Mouse (Mus musculus): Measurements from ENCODE around the gene Galntl6.

Galntl6 gene

GRCm38 (mm10) chr8:57958121-57958901 is 954.1 kb downstream of the Galntl6 start:
- peak; percentile 21 for DNase-seq

- DNase-seq = no peak
These were observed 956.9 kb downstream of the Galntl6 start for GRCm38 (mm10) chr8:57955501-57955900.

GRCm38 (mm10) chr8:57941113-57941512 is 971.3 kb downstream of the Galntl6 start:
- DNase-seq = no peak

DNA sequence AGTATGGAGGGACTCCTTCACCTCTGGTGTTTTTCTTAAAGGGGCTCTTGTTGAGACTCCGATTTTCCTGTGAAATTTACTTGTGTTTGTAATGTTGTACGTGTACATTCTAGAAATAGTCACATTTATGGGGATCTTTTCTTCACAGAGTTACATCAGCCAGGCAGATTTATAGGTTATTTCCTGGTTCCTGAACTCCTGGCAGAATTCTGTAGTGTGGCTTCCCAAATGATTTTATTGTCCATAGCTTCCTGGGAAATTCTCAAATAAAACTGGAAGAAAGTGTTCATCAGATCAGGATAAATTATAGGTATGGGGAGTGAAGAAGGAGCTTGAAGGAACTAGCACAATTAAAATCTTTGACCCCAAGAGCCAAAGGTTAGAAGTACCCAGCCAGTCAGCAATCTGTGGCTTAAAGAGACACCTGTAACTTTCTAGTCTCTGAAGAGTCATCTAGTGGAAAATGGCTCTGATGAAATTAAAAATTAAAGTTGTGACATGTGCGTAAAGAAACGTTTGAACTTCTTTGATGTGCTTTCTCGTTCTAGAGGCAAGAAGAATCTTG is 972.5 kb downstream of the Galntl6 start:
- DNase-seq = no peak

GRCm38 (mm10) chr8:57939177-57939855 is 973.1 kb downstream of the Galntl6 start:
- peak; percentile 76 for DNase-seq

GRCm38 (mm10) chr8:57927074-57927473 is 985.4 kb downstream of the Galntl6 start:
- no peak for DNase-seq

GRCm38 (mm10) chr8:57923556-57923955 is 988.9 kb downstream of the Galntl6 start:
- no peak for DNase-seq

DNA sequence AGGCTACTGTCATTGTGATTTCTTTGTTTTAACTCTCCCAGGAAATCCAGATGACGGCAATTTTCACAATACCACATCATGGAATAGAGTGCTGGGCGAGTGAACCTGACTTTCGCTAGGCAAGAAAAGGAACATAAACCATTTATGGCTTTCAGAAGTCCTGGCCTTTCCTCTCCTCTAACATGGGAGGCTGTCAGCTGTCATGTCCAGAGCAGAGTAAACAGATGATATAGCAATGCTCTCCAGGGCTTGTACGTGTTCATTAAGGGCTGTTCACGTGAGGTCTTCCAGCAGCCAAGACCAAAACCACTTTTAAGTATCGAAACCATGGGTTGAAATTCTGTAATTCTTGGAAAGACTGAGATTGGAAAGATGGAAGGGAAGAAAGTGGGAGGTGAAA is 989.3 kb downstream of the Galntl6 start:
- DNase-seq = no peak

GRCm38 (mm10) chr8:57922214-57923070 is 990.0 kb downstream of the Galntl6 start:
- no peak for DNase-seq

DNA sequence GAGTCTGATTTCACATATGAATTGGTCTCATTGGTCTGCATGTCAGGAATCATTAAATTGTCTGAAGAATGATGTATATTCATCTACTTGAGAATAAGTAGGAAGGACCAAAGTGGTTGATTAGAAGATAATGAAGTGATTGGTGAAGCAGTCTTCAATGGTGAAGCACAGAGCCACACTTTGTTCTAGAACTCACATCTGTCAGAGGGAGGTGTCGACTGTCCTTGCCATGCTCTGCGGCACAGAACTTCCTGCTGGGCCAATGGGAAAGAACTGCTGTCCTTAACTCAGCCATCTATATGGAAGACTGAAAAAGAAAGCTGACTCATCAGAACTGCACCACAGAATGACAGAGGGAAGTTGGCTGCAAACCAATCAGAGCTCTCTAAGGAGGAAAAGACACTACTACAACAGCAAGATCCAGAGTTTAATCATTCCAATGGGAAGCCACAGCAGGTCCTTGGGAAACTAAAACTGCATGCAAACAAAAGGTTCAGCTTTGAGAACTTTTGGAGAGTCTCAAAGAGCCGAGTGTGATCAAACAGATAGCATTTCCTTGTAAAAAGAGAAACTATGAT is 992.0 kb downstream of the Galntl6 start:
- no peak for DNase-seq

GRCm38 (mm10) chr8:57918720-57919640 is 993.5 kb downstream of the Galntl6 start:
- no peak for DNase-seq

GRCm38 (mm10) chr8:57893360-57893759 is 1019.1 kb downstream of the Galntl6 start:
- DNase-seq = no peak

- DNase-seq = peak; percentile 9
These were observed 1020.3 kb downstream of the Galntl6 start for GRCm38 (mm10) chr8:57892115-57892514.

- no peak for DNase-seq
These were observed 1022.3 kb downstream of the Galntl6 start for GRCm38 (mm10) chr8:57890159-57890558.

DNA sequence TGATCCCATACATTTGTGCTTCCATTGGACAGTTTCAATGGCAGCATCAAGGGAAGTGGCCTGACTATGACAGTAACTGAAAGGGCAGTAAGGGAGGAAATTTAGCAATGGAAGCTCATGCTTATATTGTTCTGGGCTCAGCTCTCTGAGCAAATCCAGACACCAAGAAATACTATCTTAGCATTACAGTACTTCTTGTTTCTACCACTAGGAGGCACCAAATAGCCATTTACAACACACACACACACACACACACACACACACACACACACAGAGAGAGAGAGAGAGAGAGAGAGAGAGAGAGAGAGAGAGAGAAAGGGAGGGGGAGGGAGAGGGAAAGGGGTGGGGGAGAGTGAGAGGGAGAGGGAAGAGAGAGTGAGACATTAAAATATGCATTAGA is 1023.6 kb downstream of the Galntl6 start:
- DNase-seq = no peak

- DNase-seq = peak; percentile 30
These were observed 1033.0 kb downstream of the Galntl6 start for GRCm38 (mm10) chr8:57879452-57879851.

- no peak for DNase-seq
These were observed 1063.4 kb downstream of the Galntl6 start for GRCm38 (mm10) chr8:57849074-57849473.

DNA sequence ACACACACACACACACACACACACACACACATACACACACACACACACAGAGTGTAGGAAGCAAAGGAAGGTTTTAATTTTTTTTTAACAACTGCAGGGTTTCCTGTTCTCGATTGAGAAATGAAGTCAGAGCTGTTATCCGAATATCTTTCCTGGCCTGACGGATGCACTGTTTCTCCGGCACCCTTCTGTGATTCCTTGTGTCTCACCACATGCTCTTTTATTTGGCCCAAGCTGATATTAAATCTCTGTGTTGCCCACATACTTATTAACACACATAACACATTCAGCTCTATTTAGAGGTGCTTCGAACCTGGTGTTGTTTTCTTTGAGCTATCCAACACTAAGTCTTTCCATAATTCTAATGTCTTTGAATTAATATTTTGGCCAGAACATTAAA is 1069.0 kb downstream of the Galntl6 start:
- DNase-seq = peak; percentile 48

DNA sequence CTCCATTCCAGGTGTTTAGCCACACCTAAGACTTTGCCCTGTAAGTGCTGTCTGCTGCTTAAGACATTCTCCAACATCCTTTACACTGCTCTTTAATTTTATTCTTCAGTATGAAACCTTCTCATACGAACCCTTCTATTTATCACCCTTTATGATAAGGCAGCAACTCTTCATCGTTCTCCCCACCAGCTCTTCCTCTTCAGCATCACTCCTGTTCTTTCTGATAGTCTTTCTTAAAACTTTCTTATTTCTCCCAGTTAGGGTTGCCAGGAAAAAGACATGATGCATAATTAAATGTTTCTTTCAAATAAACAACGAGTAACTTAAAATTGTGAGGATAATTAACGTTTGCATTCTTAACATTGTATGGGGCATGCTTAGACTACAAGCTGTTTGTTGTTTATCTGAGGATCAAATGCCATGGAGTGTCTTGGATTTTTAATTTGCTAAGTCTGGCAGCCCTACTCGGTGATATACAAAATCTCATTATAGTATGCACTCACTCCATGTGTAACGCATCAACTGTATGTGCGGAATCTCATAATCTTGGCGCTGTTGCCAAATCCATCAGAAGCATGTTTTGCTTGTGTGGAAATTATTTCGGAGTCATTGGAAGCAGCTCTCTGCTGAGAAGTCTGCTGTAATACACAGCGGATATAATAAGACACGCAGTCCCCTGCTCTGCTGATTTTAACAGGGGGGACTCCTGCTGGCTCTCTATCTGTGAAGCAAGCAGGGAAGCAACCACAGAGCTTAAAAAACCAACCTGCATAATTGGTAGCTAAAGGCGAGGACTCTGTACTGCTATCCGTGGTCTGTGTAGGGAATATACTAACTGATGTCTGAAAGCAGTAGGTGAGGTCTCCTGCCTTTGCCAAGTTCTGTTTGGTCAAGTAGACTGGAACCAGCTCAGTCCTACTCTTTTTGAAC is 1069.7 kb downstream of the Galntl6 start:
- DNase-seq = peak; percentile 42

DNA sequence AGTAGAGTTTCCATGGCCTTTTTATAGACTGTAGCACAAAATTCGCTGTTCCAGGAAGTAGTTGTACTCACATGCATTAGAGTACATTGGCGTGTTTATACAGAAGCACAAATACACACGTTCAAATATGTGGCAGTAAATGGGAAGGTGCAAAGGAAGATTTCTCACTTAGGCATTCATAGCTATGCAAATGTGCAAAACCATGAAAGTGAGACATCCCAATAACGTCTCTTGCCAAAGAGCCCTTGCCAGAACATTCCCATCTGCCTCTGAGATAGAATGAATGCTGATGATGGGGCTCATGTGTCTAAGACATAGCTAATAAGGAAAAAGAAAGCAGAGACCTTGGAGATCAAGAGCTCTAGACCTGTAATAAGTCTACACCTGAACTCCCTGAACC is 1071.0 kb downstream of the Galntl6 start:
- DNase-seq = no peak

Measured in cerebellum, adult 8-10 months (tissue).